Mouse (Mus musculus) adrenal gland, postnatal 36 days (tissue): ENCODE data around the gene Tnfrsf25. TPM values are rescaled to one million over a fixed set of nuclear protein-coding genes. Genes with fewer than 3 reads are reported as not detected.

Source experiments
- DNase-seq, 2 experiments: peaks; one replicate each; pipeline ENCODE4 v3.0.0; 2021; ENCODE audit warnings: mixed read lengths in 1 of 2
- total RNA-seq, 2 experiments: library from RNA; stranded (reverse); gene quantifications; 2 replicates each; pipeline ENCODE4 v1.2.3; 2021

The Tnfrsf25 gene
- total RNA-seq, 2 experiments from 2014 or later: 1.7 to 3.0 TPM

- DNase-seq: no peak
Measured at GRCm38 (mm10) chr4:152092751-152093293, 22.9 kb upstream of the Tnfrsf25 start.

GRCm38 (mm10) chr4:152094233-152094632 lies 21.5 kb upstream of the Tnfrsf25 start:
- no peak for DNase-seq

GRCm38 (mm10) chr4:152095937-152096910 lies 19.5 kb upstream of the Tnfrsf25 start:
- DNase-seq: peak; percentile 87 to 91

DNA sequence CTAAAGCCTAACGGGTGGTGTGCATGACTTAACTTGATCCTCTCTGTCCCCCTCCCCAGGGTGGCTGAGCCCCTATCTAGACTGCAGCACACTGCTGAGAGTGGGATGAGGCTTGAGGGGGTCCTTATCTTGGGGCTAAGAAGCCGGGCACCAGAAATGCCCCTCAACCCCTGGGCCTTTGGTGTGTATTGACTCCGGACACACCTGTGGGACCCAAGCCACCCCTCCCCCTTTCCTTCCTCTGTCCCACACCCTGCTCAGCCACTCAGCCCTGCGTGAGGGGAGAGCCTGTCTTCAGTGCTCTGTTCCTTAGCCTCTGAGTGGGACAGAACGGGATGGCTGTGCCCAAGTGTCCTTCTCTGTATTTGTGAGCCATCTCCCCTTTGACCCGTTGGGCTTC lies 18.8 kb upstream of the Tnfrsf25 start:
- no peak for DNase-seq

DNA sequence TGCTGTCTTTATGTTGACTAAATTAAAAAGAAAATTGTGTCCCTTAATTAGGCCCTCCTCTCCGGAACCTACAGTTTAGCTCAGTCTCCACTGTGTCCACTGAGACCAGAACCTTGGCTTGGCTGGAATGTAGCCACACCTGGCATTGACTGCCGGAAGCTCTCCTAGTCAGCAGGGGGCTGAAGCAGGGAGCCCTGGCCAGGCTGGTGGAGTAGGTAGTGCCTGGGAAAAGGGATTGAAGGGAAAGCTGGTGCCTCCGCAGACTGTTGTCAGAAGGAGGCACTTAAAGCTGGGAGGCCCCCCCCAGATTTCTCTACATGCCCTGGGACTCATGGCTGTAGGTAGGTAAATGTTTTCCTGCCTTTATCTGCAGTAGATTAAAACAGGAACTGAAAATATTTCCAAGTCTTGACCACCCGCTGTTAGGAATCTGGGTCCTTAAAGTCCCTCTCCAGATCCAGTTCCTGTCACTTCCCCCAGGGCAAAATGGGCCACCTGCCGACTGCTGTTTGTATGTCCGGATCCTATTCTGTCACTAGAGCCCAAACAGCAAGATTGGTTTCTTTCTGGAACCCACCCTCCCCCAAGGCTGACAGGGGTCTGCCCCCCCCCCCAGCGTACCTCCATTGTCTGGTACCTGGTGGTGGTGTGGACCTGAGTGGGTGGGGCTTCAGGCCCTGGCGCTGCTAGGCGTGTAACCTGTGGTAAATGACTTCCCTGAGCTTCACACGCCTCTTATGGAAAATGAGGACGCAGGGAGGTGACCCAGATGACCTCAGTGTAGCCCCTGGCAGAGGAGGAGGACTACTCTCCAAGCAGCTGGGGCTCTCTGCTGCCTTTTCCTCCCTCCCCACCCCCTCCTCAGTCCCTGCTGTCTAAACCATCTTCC lies 17.6 kb upstream of the Tnfrsf25 start:
- no peak for DNase-seq

GRCm38 (mm10) chr4:152100541-152100940 lies 15.2 kb upstream of the Tnfrsf25 start:
- peak in 1 of 2 experiments; percentile 24 for DNase-seq

GRCm38 (mm10) chr4:152101081-152101653 lies 14.6 kb upstream of the Tnfrsf25 start:
- no peak for DNase-seq

DNA sequence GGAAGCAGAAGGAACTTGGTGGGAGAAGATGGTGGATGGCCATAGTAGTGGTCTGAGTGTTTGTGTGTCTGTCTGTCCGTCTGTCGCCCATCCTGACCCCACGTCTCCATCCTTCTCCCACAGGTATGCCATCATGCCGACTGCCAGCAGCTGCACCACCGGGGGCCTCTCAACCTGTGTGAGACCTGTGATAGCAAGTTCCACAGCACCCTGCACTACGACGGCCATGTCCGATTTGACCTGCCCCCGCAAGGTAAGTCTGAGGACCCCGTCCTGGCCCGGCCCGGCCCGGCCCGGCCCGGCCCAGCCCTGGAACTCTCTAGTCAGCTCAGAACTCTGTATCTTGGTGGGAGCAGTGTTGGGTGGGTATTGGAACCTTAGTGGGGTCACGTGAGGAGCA lies 13.8 kb upstream of the Tnfrsf25 start:
- no peak for DNase-seq

GRCm38 (mm10) chr4:152103025-152103424 lies 12.7 kb upstream of the Tnfrsf25 start:
- peak; percentile 78 to 83 for DNase-seq

DNA sequence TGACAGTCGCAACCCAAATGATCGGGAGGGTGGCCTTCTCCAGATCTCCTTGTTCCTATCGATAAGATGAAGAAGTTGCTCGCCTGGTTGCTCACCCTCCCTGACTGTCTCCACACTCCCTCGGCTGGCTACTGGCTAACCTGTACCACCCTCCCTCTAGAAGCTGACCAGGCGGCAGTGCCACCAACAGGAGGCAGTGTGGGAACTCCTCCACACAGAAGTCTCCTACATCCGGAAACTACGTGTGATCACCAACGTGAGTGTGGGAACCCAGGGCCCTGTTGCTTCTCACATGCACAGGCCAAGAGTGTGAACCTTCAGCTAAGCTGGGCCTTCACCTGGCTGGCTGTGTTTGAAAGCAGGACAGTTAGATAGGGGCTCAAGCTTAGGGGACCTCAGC lies 9.0 kb upstream of the Tnfrsf25 start:
- no peak for DNase-seq

GRCm38 (mm10) chr4:152107493-152107892 lies 8.2 kb upstream of the Tnfrsf25 start:
- peak in 1 of 2 experiments; percentile 51 for DNase-seq

DNA sequence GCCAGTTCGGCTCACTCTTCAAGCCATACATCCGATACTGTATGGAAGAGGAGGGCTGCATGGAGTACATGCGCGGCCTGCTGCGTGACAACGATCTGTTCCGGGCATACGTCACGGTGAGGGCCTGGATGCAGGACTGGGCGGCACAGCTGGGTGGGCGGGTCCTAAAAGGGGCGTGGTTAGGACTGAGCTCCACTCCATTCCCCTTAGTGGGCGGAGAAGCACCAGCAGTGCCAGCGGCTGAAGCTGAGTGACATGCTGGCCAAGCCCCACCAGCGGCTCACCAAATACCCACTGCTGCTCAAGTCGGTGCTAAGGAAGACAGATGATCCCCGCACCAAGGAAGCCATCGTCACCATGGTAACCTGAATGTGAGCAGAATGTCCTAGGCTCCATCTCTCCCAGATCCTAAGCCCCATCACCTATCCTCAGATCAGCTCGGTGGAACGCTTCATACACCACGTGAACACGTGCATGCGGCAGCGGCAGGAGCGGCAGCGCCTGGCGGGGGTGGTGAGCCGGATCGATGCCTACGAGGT lies 7.7 kb upstream of the Tnfrsf25 start:
- DNase-seq: peak; percentile 89

GRCm38 (mm10) chr4:152108673-152109072 lies 7.1 kb upstream of the Tnfrsf25 start:
- no peak for DNase-seq

- no peak for DNase-seq
Measured at GRCm38 (mm10) chr4:152109509-152109908, 6.2 kb upstream of the Tnfrsf25 start.

DNA sequence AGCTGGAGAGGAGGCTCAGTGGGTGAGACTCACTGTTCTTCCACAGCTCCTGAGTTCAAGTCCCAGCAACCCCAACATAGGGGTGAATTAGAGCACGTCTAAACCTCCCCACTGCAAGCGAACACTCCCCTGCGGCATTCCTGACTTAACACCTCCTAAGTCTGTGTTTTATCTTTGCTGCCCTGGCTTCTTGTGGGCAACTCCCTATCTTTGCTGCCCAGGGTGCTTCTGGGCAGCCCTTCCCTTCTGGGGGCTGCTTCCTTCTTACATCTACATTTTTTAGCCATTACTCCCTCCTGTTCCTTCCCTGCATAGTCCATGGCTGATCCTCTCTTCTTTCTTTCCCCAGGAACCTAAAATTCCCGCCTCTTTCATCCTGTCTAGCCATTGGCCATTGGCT lies 5.0 kb upstream of the Tnfrsf25 start:
- DNase-seq: no peak

- no peak for DNase-seq
Measured at GRCm38 (mm10) chr4:152112329-152112728, 3.4 kb upstream of the Tnfrsf25 start.

DNA sequence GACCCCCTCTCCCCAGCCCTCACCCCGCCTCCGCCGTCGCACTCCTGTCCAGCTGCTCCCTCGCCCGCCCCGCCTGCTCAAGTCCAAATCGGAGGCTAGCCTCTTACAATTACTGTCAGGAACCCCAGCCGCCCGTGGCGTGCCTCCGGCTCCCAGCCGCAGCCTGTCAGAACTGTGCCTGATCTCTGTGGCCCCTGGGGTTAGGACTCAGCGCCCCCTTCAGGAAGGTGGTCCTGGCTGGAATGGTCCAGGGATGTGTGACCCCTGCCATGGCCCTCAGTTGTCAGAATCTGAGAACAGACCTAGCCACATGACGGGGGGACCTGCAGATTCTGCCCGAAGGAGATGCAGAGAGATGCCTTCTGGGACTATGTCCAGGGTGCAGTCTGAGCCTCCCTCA lies 1.7 kb upstream of the Tnfrsf25 start:
- no peak for DNase-seq

DNA sequence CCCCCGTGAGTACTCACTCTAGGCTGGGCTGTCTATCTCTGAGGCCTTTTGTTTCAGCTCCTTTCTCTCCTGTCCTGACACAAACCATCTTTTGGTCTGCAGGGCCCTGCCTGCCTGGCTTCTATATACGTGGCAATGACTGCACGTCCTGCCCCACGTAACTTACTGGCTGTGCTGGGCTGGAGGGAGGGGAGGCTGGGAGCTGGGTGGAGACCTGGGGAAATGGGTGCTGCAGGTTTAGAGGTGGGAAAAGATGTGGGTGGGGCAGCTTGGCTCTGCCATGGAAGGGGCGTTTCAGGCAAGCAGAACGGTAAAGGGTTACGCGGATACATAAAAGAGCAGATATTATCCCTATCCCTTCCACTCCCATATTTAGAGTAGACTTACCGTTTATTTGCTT lies 1.8 kb downstream of the Tnfrsf25 start:
- DNase-seq: no peak

DNA sequence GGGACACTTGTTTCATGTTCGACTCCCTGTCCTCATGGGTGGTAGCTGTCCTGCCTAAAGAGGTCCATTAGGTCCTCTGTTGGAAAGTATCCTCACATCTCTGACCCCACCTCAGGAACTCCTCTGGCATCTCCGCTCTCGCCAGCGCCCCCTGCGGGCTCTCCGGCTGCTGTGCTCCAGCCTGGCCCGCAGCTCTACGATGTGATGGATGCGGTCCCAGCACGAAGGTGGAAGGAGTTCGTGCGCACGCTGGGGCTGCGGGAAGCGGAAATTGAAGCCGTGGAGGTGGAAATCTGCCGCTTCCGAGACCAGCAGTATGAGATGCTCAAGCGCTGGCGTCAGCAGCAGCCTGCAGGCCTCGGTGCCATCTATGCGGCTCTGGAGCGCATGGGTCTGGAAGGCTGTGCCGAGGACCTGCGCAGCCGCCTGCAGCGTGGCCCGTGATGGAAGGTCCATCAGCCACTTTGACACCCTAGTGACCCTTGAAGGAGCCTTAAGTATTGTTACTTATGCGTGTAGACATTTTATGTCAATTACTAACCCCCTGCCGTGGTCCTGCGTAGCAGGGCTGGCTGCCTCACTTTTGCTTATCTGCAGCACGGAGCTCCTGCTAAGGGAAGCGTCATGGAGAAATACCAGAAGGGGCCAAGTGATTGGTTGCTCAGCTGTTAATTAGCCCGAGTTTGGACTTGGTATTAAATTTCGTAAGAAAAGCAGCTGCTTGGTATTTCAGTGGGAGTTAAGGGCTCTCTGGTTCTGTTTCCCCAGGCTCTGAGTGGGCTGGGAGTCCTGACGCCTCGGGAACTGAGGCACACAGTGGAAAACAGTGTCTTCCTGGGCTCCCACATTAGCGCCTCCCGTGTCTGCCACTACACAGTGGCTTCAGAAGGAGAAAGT lies 3.9 kb downstream of the Tnfrsf25 start:
- peak; percentile 52 to 72 for DNase-seq

GRCm38 (mm10) chr4:152120311-152121182 lies 4.8 kb downstream of the Tnfrsf25 start:
- DNase-seq: no peak
